Mouse (Mus musculus) ES-E14 (cell line): ENCODE measurements around the gene Ndufs6. TPM values are rescaled to one million over a fixed set of nuclear protein-coding genes. Genes with fewer than 3 reads are reported as not detected.

Experiments used
- DNase-seq: peaks from one replicate; pipeline ENCODE4 v3.0.0-alpha.2; 2013; ENCODE audit warnings: low read depth, low spot score
- H3K27ac ChIP-seq: 2 replicates; pipeline ENCODE4 v1.5.1; 2012; ENCODE audit warnings: low read depth, mild to moderate bottlenecking, low read length, moderate library complexity, mixed read lengths; ENCODE audit not compliant: poor library complexity, insufficient read depth, severe bottlenecking
- H3K36me3 ChIP-seq: 2 replicates; pipeline ENCODE4 v1.6.1; 2012; ENCODE audit warnings: mild to moderate bottlenecking, low read length, moderate library complexity, mixed read lengths; ENCODE audit not compliant: control insufficient read depth, poor library complexity, insufficient read depth, severe bottlenecking
- H3K4me1 ChIP-seq, 2 experiments: fragments of 150-350 bp in 1 of 2; sonication (generic) in 1 of 2; 2 replicates each; pipeline ENCODE4 v1.6.1; 2012; ENCODE audit warnings: low read length in 2 of 2, mild to moderate bottlenecking in 1 of 2, mixed read lengths in 1 of 2; ENCODE audit not compliant: control insufficient read depth in 2 of 2, insufficient read depth in 2 of 2, poor library complexity in 1 of 2
- H3K4me3 ChIP-seq, 2 experiments: fragments of 150-350 bp in 1 of 2; sonication (generic) in 1 of 2; 2 replicates each; pipeline ENCODE4 v1.5.1; 2012; ENCODE audit warnings: low read length in 2 of 2, low read depth in 1 of 2, mild to moderate bottlenecking in 1 of 2, mixed read lengths in 1 of 2; ENCODE audit not compliant: insufficient read depth in 1 of 2, poor library complexity in 1 of 2, severe bottlenecking in 1 of 2
- H3K9ac ChIP-seq: 2 replicates; pipeline ENCODE4 v1.6.1; 2012; ENCODE audit warnings: low read depth, mild to moderate bottlenecking, low read length, mixed read lengths; ENCODE audit not compliant: poor library complexity, insufficient read depth, severe bottlenecking
- H3K9me3 ChIP-seq: fragments of 150-350 bp; sonication (generic); 2 replicates; pipeline ENCODE4 v1.6.1; 2012; ENCODE audit warnings: low read depth, mild to moderate bottlenecking, low read length; ENCODE audit not compliant: control insufficient read depth, insufficient read depth
- CHD2 ChIP-seq: IDR thresholded peaks from 2 replicates; pipeline ENCODE4 v1.6.1; 2014; ENCODE audit warnings: mild to moderate bottlenecking, low read depth, low read length, inconsistent platforms
- HCFC1 ChIP-seq: IDR thresholded peaks from 2 replicates; pipeline ENCODE4 v1.6.1; 2012; ENCODE audit warnings: low read length, inconsistent platforms, borderline replicate concordance; ENCODE audit not compliant: insufficient read depth
- MAFK ChIP-seq: IDR thresholded peaks from 2 replicates; pipeline ENCODE4 v1.6.1; 2014; ENCODE audit warnings: mild to moderate bottlenecking, low read depth, low read length, inconsistent platforms; ENCODE audit not compliant: insufficient read depth
- ZC3H11A ChIP-seq: IDR thresholded peaks from 2 replicates; pipeline ENCODE4 v1.6.1; 2012; ENCODE audit warnings: low read depth, mild to moderate bottlenecking, inconsistent platforms, low read length, borderline replicate concordance
- ZNF384 ChIP-seq: IDR thresholded peaks from 2 replicates; pipeline ENCODE4 v1.6.1; 2012; ENCODE audit warnings: low read depth, low read length, inconsistent platforms
- in situ Hi-C, 2 experiments: fragments of 600-800 bp; cut with MboI; formaldehyde crosslinking; loops; one replicate each; pipeline ENCODE4 v1.15.1; 2025; ENCODE audit warnings: low sequenced_read_pairs in 2 of 2, inconsistent platforms in 1 of 2; ENCODE audit not compliant: unreplicated experiment in 2 of 2
- total RNA-seq: library from RNA; depleted of rRNA; stranded (reverse); fragments of 300-350 nt; gene quantifications from 2 replicates; pipeline ENCODE4 v1.2.3, GENCODE M21; 2012

Gene Ndufs6
- total RNA-seq, 1 experiment: 214 TPM

DNA sequence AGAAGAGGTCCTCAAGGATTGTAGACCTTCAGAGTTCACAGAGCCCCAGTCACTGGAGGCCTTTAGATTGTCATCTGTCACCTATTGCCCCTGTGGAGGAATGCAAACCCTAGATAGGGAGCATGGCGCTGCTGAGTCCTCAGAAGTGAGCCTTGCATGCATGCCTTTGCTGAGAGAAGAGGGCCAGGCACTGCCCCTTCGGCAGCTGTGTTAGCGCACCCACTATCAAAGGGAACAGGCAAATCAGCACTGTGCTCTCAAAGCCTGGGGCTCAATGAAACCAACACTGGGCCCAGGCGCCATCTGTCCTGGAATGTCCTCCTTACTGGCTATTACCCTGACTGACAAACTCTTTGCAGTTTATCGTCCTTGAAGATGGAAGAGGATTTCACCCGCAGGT lies 23.6 kb downstream of the Ndufs6 start:
- H3K27ac ChIP-seq: no peak overlapping the region
- in situ Hi-C loops: loop anchor here in 1 of 2 experiments (25.0 kb wide), 1 partner anchor 217 kb away; no protein-coding TSS in a partner anchor
- no peak for DNase-seq
- peaks cover 0 to 12% of the 10 kb centered on the region in 2 experiments; a peak in 3 of 4 replicates for H3K4me1 ChIP-seq
- H3K9me3 ChIP-seq: no peaks in the 10 kb centered on the region
- no peak overlapping the region for H3K9ac ChIP-seq
- TF ChIP-seq ZC3H11A (no peak), MAFK (no peak), HCFC1 (no peak), ZNF384 (no peak), CHD2 (no peak)
- H3K4me3 ChIP-seq: no peak overlapping the region
- no peaks in the 10 kb centered on the region for H3K36me3 ChIP-seq

DNA sequence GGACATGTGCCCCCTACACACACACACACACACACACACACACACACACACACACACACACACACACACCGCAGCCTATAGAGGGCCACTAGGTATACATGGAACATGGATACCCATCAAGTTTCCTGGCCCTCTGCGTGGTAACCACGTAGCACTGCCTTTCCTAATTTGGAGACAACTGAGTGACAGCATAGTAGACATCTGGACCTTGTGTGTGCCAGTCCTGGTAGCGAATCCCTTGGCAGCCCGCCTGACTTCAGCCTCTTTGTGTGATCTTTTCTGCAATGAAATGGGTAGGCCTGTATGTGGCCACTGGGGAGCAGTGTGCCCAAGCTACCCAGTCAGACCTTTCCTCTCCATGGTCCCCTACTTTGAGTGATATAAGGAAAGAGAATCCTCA lies 29.0 kb downstream of the Ndufs6 start:
- Histone ChIP-seq H3K9ac (no peak overlapping the region), H3K4me1 (peaks cover 0 to 6% of the 10 kb centered on the region in 2 experiments; a peak in 2 of 4 replicates), H3K36me3 (no peaks in the 10 kb centered on the region), H3K4me3 (no peak overlapping the region), H3K9me3 (no peaks in the 10 kb centered on the region), H3K27ac (no peak overlapping the region)
- in situ Hi-C loops: no loop called here
- TF ChIP-seq MAFK (no peak), HCFC1 (no peak), CHD2 (no peak), ZC3H11A (no peak), ZNF384 (no peak)
- no peak for DNase-seq

- Histone ChIP-seq H3K9ac (no peak overlapping the region), H3K27ac (no peak overlapping the region), H3K9me3 (no peaks in the 10 kb centered on the region), H3K36me3 (no peaks in the 10 kb centered on the region), H3K4me1 (peaks cover 0 to 4% of the 10 kb centered on the region in 2 experiments; a peak in 2 of 4 replicates), H3K4me3 (no peak overlapping the region)
- TF ChIP-seq HCFC1 (no peak), ZNF384 (no peak), CHD2 (no peak), MAFK (no peak), ZC3H11A (no peak)
- DNase-seq: no peak
- in situ Hi-C loops: no loop called here
These were observed 29.6 kb downstream of the Ndufs6 start for GRCm38 (mm10) chr13:73298717-73299116.

GRCm38 (mm10) chr13:73291102-73291501 lies 37.2 kb downstream of the Ndufs6 start:
- in situ Hi-C loops: no loop called here
- Histone ChIP-seq H3K9me3 (no peaks in the 10 kb centered on the region), H3K27ac (no peak overlapping the region), H3K36me3 (no peaks in the 10 kb centered on the region), H3K9ac (no peak overlapping the region), H3K4me3 (no peak overlapping the region), H3K4me1 (peaks cover 0 to 2% of the 10 kb centered on the region in 2 experiments; a peak in 1 of 4 replicates)
- no peak for DNase-seq
- TF ChIP-seq ZC3H11A: no peak
- no peak for TF ChIP-seq MAFK

DNA sequence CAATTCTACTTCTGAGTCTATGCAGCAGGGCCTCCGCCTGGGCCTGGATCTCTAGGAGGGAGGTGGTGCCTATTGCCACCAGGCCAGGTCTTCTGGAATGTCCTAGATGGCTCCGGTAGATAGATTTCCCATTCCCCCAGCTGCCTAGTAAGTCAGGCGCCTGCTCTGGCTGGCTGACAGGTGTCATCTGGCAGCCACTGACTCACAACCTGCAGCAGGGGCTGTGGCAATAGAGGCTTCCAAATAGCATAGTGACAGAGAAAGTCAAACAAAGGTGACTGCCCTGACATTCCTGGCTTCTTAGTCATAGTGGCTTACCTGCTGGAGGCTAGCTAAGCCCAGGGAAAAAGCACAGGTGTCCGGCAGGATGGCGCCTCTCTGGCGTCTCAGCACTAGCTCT lies 38.1 kb downstream of the Ndufs6 start:
- in situ Hi-C loops: no loop called here
- peaks cover 0 to 4% of the 10 kb centered on the region in 2 experiments; a peak in 1 of 4 replicates for H3K4me1 ChIP-seq
- H3K9ac ChIP-seq: no peak overlapping the region
- no peaks in the 10 kb centered on the region for H3K9me3 ChIP-seq
- TF ChIP-seq ZC3H11A (no peak), ZNF384 (no peak), CHD2 (no peak), HCFC1 (no peak), MAFK (no peak)
- no peak overlapping the region for H3K4me3 ChIP-seq
- no peaks in the 10 kb centered on the region for H3K36me3 ChIP-seq
- DNase-seq: no peak
- H3K27ac ChIP-seq: no peak overlapping the region
